Mouse (Mus musculus) v-Abl transformed pro-B cells (cell line): ENCODE results near the gene Nrxn3.

ENCODE experiments used
- in situ Hi-C, 2 experiments: fragments of 400-800 bp; cut with MboI; formaldehyde crosslinking; loops; one replicate each; pipeline ENCODE4 v1.15.1; 2025; ENCODE audit not compliant: unreplicated experiment in 2 of 2

Gene Nrxn3

DNA sequence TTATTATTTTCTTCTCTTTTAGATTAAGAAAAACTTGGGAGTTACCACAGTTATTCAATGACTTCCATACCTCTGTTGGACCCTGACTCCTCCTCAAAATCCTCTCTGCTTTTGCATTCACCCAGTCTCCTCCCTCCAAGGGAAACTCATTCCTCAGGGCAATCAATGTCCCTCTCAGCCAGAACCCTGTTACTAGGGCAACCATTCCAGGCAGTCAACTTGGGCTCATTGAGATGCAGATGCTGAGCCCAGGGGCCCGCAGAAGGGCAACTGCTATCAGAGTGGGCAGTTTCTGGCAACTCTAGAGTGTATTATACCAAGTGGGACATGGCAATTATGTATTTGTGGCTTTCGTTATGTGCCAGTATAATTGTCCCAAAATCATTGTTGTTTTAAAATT is 188.1 kb downstream of the Nrxn3 start:
- in situ Hi-C loops: no loop called here

DNA sequence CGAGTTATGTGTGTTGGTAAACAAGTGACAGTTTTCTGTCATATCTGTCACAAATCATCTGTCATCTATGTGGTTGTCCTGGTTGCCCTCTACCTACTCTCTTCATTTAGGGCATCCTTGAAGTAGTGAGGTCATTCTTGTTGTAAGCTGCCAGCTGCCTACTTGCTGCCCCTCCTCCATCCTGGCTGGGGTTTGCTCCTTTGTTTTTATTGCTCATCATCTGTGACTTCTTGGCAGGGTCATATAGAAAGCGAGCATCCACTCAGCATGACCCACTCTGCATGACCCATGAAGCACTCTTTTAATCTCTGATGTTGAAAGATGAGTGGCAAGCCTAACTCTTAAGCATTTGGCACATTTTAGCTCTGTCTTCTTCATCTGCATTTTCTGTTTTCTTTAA is 194.1 kb downstream of the Nrxn3 start:
- in situ Hi-C loops: no loop called here

- in situ Hi-C loops: no loop called here
Observed at GRCm38 (mm10) chr12:88924896-88925295, 202.2 kb downstream of the Nrxn3 start.

DNA sequence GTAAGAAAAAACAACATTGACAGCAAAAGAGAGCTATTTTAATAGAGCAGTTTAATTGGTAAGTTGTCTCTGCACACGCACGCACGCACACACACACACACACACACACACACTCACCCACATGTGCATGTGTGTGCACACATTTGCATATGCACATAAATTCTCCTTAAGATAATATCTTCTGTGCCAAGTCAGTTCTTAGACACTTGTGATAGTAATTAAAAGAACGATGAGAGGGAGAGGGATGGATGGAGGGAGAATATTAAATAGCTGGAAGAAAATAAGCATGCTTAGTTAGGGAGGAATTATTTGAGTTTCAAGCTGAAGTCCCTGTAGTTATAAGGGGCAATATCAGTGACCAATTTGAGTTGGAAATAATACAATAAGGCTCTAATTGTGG is 203.6 kb downstream of the Nrxn3 start:
- in situ Hi-C loops: no loop called here

GRCm38 (mm10) chr12:88931713-88932112 is 209.0 kb downstream of the Nrxn3 start:
- in situ Hi-C loops: no loop called here

DNA sequence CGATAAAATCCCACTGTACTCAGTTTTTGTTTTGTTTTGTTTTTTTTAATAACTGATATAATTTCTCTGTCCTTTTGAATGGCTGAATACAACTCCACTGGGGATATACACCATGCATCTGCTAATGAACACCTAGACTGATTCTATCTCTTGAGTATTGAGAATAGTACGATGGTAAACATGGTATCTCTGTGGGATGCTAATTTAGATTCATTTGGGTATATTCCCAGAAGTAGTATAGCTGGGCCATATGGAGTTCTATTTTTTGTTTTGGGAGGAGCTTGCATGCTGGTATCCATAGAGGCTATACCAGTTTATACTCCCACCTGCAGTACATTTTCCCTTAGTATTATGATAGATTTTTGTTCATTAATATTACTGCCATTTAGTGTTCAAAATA is 217.0 kb downstream of the Nrxn3 start:
- in situ Hi-C loops: no loop called here

DNA sequence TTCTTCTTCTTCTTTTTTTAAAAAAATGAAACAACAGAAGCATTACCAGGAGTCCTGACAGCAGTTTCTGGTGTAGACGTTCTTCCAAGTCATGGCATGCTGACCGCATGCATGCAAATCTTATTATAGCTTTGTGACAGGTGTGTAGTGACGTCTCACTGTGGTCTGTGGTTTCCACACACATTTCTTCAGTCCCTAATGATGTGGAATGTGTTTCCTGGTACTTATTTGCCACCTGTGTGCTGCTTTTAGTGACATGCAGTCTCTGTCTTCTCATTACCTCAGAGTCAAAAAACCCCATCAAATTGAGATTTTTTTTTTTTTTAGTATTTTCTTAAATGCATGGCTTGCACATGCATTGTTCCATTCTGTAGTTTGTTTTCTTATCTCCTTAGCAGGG is 222.3 kb downstream of the Nrxn3 start:
- in situ Hi-C loops: no loop called here

DNA sequence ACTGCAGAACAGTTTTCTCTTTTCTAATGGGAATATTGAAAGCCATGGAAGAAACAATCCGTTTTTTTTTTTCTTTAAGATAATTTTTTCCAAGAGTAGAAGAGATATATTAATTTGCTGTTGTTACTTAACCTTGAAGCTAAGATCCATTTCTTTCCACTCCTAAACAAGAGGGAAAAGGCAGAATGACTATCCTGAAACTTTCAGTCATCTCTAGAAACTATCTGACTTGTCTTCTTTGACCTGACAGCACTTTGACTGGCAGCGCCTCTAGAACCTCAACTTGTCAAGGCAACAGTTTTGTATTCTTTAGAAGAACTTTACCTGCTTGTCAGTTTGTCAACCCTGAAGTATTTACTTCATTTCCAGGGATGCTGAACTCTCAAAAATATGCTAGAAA is 227.2 kb downstream of the Nrxn3 start:
- in situ Hi-C loops: loop anchor here in 1 of 2 experiments (25.0 kb wide), 1 partner anchor 1488 kb away; the partner anchor contains the start of gene Snw1

- in situ Hi-C loops: loop anchor here in 1 of 2 experiments (25.0 kb wide), 1 partner anchor 1491 kb away; the partner anchor contains the start of gene Snw1
Observed at GRCm38 (mm10) chr12:88952937-88953600, 230.4 kb downstream of the Nrxn3 start.

- in situ Hi-C loops: loop anchor here in 1 of 2 experiments (25.0 kb wide), 1 partner anchor 1492 kb away; the partner anchor contains the start of gene Snw1
Observed at GRCm38 (mm10) chr12:88953801-88954200, 231.1 kb downstream of the Nrxn3 start.

- in situ Hi-C loops: loop anchor here in 1 of 2 experiments (25.0 kb wide), 1 partner anchor 1495 kb away; the partner anchor contains the start of gene Snw1
Observed at GRCm38 (mm10) chr12:88957431-88957830, 234.8 kb downstream of the Nrxn3 start.

GRCm38 (mm10) chr12:88960817-88961216 is 238.1 kb downstream of the Nrxn3 start:
- in situ Hi-C loops: loop anchor here in 1 of 2 experiments (25.0 kb wide), 1 partner anchor 1499 kb away; the partner anchor contains the start of gene Snw1

DNA sequence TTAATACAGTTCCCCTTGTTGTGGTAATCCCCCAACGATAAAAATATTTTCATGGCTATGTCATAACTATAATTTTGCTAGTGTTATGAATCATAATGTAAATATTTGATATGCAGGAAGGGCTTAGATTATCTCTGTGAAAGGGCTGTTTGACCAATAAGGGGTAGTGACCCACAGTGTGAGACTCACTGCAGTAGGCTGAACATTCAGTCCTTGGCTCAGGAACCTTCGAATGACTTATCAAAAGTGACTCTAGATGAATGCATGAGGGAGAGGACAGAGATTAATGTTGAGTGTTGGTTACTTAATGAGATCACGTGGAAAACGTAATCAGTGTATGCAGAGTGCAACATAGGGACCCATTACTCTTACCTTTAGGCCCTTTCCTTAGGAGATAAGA is 243.7 kb downstream of the Nrxn3 start:
- in situ Hi-C loops: loop anchor here in 1 of 2 experiments (25.0 kb wide), 1 partner anchor 1504 kb away; the partner anchor contains the start of gene Snw1

DNA sequence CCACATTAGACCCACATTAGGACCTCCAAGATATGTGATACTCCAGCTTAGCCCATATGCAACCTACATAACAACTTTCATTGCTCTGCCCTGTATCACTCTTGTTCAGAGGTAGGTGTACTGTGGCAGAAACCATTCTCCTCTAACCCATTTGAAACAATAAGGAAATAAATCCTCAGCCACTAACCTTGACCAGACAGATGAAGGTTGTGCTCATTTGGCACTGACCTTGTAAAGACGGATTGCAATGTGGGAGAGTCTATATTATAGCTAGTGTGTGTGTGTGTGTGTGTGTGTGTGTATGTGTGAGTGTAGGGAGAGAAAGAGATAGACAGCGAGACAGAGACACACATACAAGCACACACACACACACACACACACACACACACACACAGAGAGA is 253.9 kb downstream of the Nrxn3 start:
- in situ Hi-C loops: loop anchor here in 1 of 2 experiments (25.0 kb wide), 1 partner anchor 589 kb away; no protein-coding TSS in a partner anchor

DNA sequence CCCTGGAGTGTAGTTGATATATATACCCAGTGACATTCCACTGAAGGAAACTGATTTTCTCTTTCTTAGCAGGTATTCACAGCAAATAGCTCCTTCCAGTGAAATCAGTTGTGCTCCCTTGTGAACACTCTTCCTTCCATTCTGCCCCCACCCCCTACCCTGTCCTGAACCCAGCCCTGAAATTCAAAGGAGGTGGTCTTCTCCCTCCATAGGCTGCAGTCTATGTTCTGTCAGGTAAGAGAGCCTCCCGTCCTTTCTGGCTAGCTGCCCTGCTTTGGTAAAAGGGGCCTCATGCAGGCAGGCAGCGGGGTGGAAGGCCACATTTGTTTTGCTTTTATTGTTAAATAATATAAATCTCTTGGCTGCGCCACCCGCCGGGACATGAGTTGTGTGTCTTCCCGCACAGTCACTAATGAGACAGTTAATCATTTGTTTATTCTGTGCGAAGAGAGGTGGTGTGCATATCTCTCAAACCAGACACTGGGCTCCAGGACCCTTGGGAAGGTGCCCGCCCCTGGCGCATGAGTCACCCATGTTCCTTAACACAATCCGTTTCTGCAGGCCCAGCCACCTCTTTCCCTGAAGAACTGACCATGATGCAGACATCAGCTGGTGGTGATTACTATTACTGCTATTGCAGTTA is 261.1 kb downstream of the Nrxn3 start:
- in situ Hi-C loops: loop anchor here (10.0 to 25.0 kb wide), 2 partner anchors 471 to 597 kb away; no protein-coding TSS in a partner anchor

DNA sequence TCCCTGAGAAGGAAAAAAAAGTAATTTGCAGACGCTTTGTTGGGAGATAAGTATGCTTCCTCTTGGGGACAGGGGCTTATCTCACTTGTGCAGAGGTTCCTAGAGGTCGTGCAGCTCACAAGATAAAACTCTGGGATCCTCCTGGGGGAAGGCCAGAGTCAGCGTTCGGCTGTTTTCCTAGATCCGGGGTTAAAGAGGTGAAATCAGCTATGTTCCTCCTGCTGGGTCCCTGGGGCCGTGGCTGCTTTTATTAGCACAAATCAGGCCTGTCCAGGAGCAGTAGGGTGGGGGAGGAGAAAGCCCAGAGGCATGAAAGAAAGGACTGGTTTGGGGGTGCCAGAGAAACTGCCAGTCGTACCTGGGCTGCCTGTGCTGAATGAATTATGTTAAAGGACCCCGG is 261.7 kb downstream of the Nrxn3 start:
- in situ Hi-C loops: loop anchor here (10.0 to 25.0 kb wide), 2 partner anchors 470 to 597 kb away; no protein-coding TSS in a partner anchor

DNA sequence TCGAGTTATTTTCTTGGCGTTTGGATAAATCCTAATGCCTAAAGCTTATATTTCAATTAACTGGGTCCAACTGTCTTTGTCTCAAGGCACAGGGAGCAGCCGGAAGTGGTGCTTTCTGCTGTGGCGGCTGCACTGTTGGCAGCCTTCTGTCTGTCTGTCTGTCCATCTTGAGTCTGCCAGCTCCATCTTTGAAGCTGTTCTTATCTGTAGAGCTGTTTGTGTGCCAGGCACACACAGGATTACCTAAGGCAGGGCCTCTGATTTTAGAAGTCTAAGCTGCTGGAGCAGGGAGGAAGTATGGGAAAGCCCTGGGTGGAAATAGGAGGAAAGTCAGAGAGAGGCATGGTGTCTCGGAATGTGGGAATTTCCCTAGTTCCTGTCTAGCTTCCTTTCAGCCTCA is 262.1 kb downstream of the Nrxn3 start:
- in situ Hi-C loops: loop anchor here (5.0 to 25.0 kb wide), 4 partner anchors 278 to 598 kb away; no protein-coding TSS in a partner anchor

- in situ Hi-C loops: loop anchor here (5.0 to 25.0 kb wide), 4 partner anchors 280 to 600 kb away; no protein-coding TSS in a partner anchor
Observed at GRCm38 (mm10) chr12:88987046-88987445, 264.4 kb downstream of the Nrxn3 start.

- in situ Hi-C loops: loop anchor here (5.0 to 25.0 kb wide), 4 partner anchors 283 to 603 kb away; no protein-coding TSS in a partner anchor
Observed at GRCm38 (mm10) chr12:88990753-88991152, 268.1 kb downstream of the Nrxn3 start.

GRCm38 (mm10) chr12:88992141-88992540 is 269.5 kb downstream of the Nrxn3 start:
- in situ Hi-C loops: loop anchor here (5.0 to 25.0 kb wide), 4 partner anchors 285 to 605 kb away; no protein-coding TSS in a partner anchor

- in situ Hi-C loops: loop anchor here (5.0 to 25.0 kb wide), 4 partner anchors 286 to 606 kb away; no protein-coding TSS in a partner anchor
Observed at GRCm38 (mm10) chr12:88993788-88994187, 271.1 kb downstream of the Nrxn3 start.
